Mouse (Mus musculus) lung, postnatal 0 days (tissue): ENCODE data around the gene Pitpnc1.

Experiments
- CTCF ChIP-seq: IDR thresholded peaks from 2 replicates; pipeline ENCODE4 v1.5.1; 2016; ENCODE audit warnings: antibody characterized with exemption, mild to moderate bottlenecking
- EP300 ChIP-seq: IDR thresholded peaks from 2 replicates; pipeline ENCODE4 v1.6.1; 2016; ENCODE audit warnings: antibody characterized with exemption, mild to moderate bottlenecking, control low read depth

DNA sequence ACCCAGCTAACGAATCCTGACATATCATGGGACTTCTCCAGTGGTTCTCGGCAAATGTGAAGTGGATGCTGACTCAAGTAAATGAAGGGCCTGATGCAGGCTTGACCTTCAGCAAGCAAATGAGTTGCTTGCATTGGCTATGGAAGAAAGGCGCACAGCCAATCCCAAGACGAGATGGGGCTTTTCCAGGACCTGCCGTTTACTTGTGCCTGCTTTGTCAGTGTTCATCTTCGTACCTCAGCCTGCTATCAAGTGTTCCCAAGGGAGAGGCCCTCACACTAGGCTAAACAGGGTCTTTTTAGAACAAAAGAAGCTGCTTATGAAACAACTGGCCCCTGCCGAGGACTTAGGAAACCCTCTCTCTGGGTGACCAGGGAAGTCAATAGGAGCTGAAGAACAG is 120.7 kb downstream of the Pitpnc1 start:
- no peak for TF ChIP-seq CTCF
- no peak for TF ChIP-seq EP300
